In the genomic region with DNA sequence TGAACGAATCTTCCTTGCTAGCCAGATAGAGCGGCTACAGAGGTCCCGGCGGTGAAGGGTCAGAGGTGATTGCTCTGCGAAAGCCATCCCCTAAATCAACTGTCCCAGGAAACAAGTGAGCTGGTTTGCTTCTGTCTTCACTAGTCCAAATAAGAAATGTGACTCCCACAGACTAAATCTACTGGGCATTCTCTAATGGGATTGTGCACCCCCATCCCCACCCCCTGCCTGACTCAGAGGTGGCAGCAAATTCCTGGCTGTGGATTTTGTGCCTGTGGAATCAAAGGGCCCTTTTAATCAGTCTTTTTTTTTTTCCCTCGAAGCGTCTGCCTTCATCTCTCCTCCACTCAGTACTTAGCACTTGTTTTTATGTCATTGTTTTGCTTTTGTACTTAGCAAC, we compare ENCODE assay signal across 26 mouse cellular contexts. TPM values are rescaled to one million over a fixed set of nuclear protein-coding genes. Genes with fewer than 3 reads are reported as not detected.
A peak's percentile ranks its signal among the peaks of the same experiment; 100 is the strongest.
DNase-seq lines count a peak whose midpoint lies in the region; ATAC-seq and TF ChIP-seq lines count a peak whose summit lies in the region.
"Had no signal": no experiment of that assay in that cellular context is flagged by ENCODE, and none has a peak within 500 bp of the region (broad histone marks: within the 10 kb centered on the region; RNA-seq: fewer than 3 reads in every experiment).

TSS of gene Cntf (minus strand) at position 325 of the 400 bp plus-strand sequence.

- no peaks in the 10 kb centered on the region for H3K27me3 ChIP-seq in kidney, postnatal 0 days (ENCODE audit: insufficient read depth, low read length)
- H3K27me3 ChIP-seq in forebrain, embryonic 13.5 days: no peaks in the 10 kb centered on the region
- H3K27me3 ChIP-seq in forebrain, embryonic 16.5 days (replicated peaks; ENCODE audit: control insufficient read depth, insufficient read depth, low read length): no peaks in the 10 kb centered on the region
- H3K27me3 ChIP-seq: embryonic facial prominence, embryonic 12.5 days; heart, embryonic 13.5 days; limb, embryonic 13.5 days; liver, embryonic 12.5 days; midbrain, embryonic 13.5 days; neural tube, embryonic 12.5 days had no signal

- peak; percentile 41 for DNase-seq in kidney, postnatal 0 days (ENCODE audit: low spot score)
- no peak for DNase-seq in kidney, adult 11 months
- peak; percentile 29 for DNase-seq in 3T3-L1 (ENCODE audit: low read depth, low spot score)
- no peak for DNase-seq in ES-E14 (ENCODE audit: low read depth, low spot score)
- peak; percentile 8 for DNase-seq in embryo, embryonic 11 days
- DNase-seq: adrenal gland, postnatal 36 days; cerebellum, adult 9-10 months; gastrocnemius, postnatal 10 days; heart, adult 18-20 months; heart, postnatal 14 days; layer of hippocampus, adult 9-11 months; lung, adult 18-20 months; thymus, adult 2 months had no signal

- in situ Hi-C loops in ES-E14 (cut with MboI; ENCODE audit: low sequenced_read_pairs in 2 of 2, unreplicated experiment in 2 of 2): no loop called here

- no peaks in the 10 kb centered on the region for H3K4me1 ChIP-seq in kidney, postnatal 0 days (replicated peaks; ENCODE audit: insufficient read depth, low read length)
- H3K4me1 ChIP-seq in ES-E14 (ENCODE audit: control insufficient read depth in 2 of 2, insufficient read depth in 2 of 2, low read length in 2 of 2, poor library complexity in 1 of 2): no peaks in the 10 kb centered on the region
- peaks cover 9% of the 10 kb centered on the region; the same call in 1 of the 2 replicates for H3K4me1 ChIP-seq in forebrain, embryonic 13.5 days
- H3K4me1 ChIP-seq in forebrain, embryonic 16.5 days (replicated peaks; ENCODE audit: control insufficient read depth, insufficient read depth, low read length): no peaks in the 10 kb centered on the region
- H3K4me1 ChIP-seq: embryonic facial prominence, embryonic 12.5 days; heart, embryonic 13.5 days; limb, embryonic 13.5 days; liver, embryonic 12.5 days; neural tube, embryonic 12.5 days had no signal

- H3K9me3 ChIP-seq in kidney, postnatal 0 days (replicated peaks; ENCODE audit: low read length): no peaks in the 10 kb centered on the region
- H3K9me3 ChIP-seq in ES-E14 (ENCODE audit: control insufficient read depth, insufficient read depth, low read depth, low read length): no peaks in the 10 kb centered on the region
- H3K9me3 ChIP-seq in forebrain, embryonic 13.5 days (replicated peaks): no peaks in the 10 kb centered on the region
- no peaks in the 10 kb centered on the region for H3K9me3 ChIP-seq in forebrain, embryonic 16.5 days (ENCODE audit: control insufficient read depth, low read length)
- H3K9me3 ChIP-seq: embryonic facial prominence, embryonic 12.5 days; heart, embryonic 13.5 days; limb, embryonic 13.5 days; liver, embryonic 12.5 days; midbrain, embryonic 13.5 days; neural tube, embryonic 12.5 days had no signal

- H3K4me2 ChIP-seq in kidney, postnatal 0 days (ENCODE audit: low read length): no peak within 1 kb of the TSS
- H3K4me2 ChIP-seq in forebrain, embryonic 13.5 days: no peak within 1 kb of the TSS
- H3K4me2 ChIP-seq in forebrain, embryonic 16.5 days (ENCODE audit: low read length): no peak within 1 kb of the TSS
- H3K4me2 ChIP-seq: embryonic facial prominence, embryonic 12.5 days; heart, embryonic 13.5 days; limb, embryonic 13.5 days; liver, embryonic 12.5 days; midbrain, embryonic 13.5 days; neural tube, embryonic 12.5 days had no signal

- H3K27ac ChIP-seq in kidney, postnatal 0 days: no peak within 1 kb of the TSS
- H3K27ac ChIP-seq in ES-E14 (ENCODE audit: insufficient read depth, low read depth, low read length, poor library complexity, severe bottlenecking): no peak within 1 kb of the TSS
- no peak within 1 kb of the TSS for H3K27ac ChIP-seq in forebrain, embryonic 13.5 days
- no peak within 1 kb of the TSS for H3K27ac ChIP-seq in forebrain, embryonic 16.5 days (ENCODE audit: low read length)
- H3K27ac ChIP-seq: embryonic facial prominence, embryonic 12.5 days; heart, embryonic 13.5 days; hindbrain, postnatal 0 days; limb, embryonic 13.5 days; liver, embryonic 12.5 days; midbrain, embryonic 13.5 days; neural tube, embryonic 12.5 days had no signal

- H3K36me3 ChIP-seq in kidney, postnatal 0 days (ENCODE audit: insufficient read depth, low read length): peaks cover 33% of the 10 kb centered on the region; the same call in 1 of the 2 replicates
- peaks cover 18% of the 10 kb centered on the region for H3K36me3 ChIP-seq in ES-E14 (ENCODE audit: control insufficient read depth, insufficient read depth, low read length, poor library complexity, severe bottlenecking)
- H3K36me3 ChIP-seq in forebrain, embryonic 13.5 days (ENCODE audit: poor library complexity, severe bottlenecking): peaks cover 71% of the 10 kb centered on the region
- peaks cover 21% of the 10 kb centered on the region for H3K36me3 ChIP-seq in forebrain, embryonic 16.5 days (ENCODE audit: control insufficient read depth, insufficient read depth)

- no peak within 1 kb of the TSS for H3K4me3 ChIP-seq in kidney, postnatal 0 days (replicated peaks; ENCODE audit: low read depth, low read length)
- H3K4me3 ChIP-seq in ES-E14 (ENCODE audit: insufficient read depth in 1 of 2, low read depth in 1 of 2, low read length in 2 of 2, poor library complexity in 1 of 2, severe bottlenecking in 1 of 2): no peak within 1 kb of the TSS
- no peak within 1 kb of the TSS for H3K4me3 ChIP-seq in forebrain, embryonic 13.5 days
- H3K4me3 ChIP-seq in forebrain, embryonic 16.5 days (replicated peaks; ENCODE audit: low read length): no peak within 1 kb of the TSS
- H3K4me3 ChIP-seq: embryonic facial prominence, embryonic 12.5 days; erythroblast, embryonic 14.5 days; heart, embryonic 13.5 days; limb, embryonic 13.5 days; liver, embryonic 12.5 days; midbrain, embryonic 13.5 days; neural tube, embryonic 12.5 days had no signal

- TF ChIP-seq CTCF in kidney, postnatal 0 days (IDR thresholded peaks at IDR 0.05; ENCODE audit: low read depth): no peak

- no peak; the same call in 1 of the 2 replicates for ATAC-seq in kidney, postnatal 0 days (replicated peaks; ENCODE audit: low FRiP score, low read depth)
- ATAC-seq in forebrain, embryonic 13.5 days: no peak
- no peak for ATAC-seq in forebrain, embryonic 16.5 days
- ATAC-seq: forebrain, embryonic 14.5 days; hindbrain, postnatal 0 days; intestine, postnatal 0 days; liver, embryonic 12.5 days; midbrain, embryonic 13.5 days had no signal

- WGBS in kidney, postnatal 0 days: 34% methylated on average over 7 of the region's 7 CpGs
- WGBS in forebrain, embryonic 13.5 days: 49% methylated on average over 7 of the region's 7 CpGs
- 54% methylated on average over 7 of the region's 7 CpGs for WGBS in forebrain, embryonic 16.5 days

- H3K9ac ChIP-seq in kidney, postnatal 0 days (ENCODE audit: low read depth, low read length): no peak within 1 kb of the TSS
- no peak within 1 kb of the TSS for H3K9ac ChIP-seq in ES-E14 (ENCODE audit: insufficient read depth, low read depth, low read length, poor library complexity, severe bottlenecking)
- H3K9ac ChIP-seq in forebrain, embryonic 13.5 days: no peak within 1 kb of the TSS
- H3K9ac ChIP-seq in forebrain, embryonic 16.5 days (replicated peaks; ENCODE audit: low read depth, low read length): no peak within 1 kb of the TSS
- H3K9ac ChIP-seq: embryonic facial prominence, embryonic 12.5 days; heart, embryonic 13.5 days; limb, embryonic 13.5 days; liver, embryonic 12.5 days; midbrain, embryonic 13.5 days; neural tube, embryonic 12.5 days had no signal

TF ChIP-seq in ES-E14, 5 proteins besides CTCF, POLR2A, EP300 and RAD21:
- no peak for TF ChIP-seq ZC3H11A (IDR thresholded peaks at IDR 0.05; ENCODE audit: borderline replicate concordance, low read depth, low read length)
- no peak for TF ChIP-seq CHD2 (IDR thresholded peaks at IDR 0.05; ENCODE audit: low read depth, low read length)
- no peak for TF ChIP-seq ZNF384 (IDR thresholded peaks at IDR 0.05; ENCODE audit: low read depth, low read length)

RNA-seq across cellular contexts. Expression of gene Cntf, which starts in this region (rescaled TPM):
- polyA plus RNA-seq in kidney, postnatal 0 days (2015; fragmentation: Nextera tagmentation; extraction: Ambion mirVana): 4.9 TPM in 2 replicates
- total RNA-seq in ES-E14 (2012; rRNA removed): 6.9 and 12.1 TPM in 2 replicates
- polyA plus RNA-seq in forebrain, embryonic 13.5 days (2015; fragmentation: Nextera tagmentation; extraction: Ambion mirVana): 1.9 and 2.3 TPM in 2 replicates
- polyA plus RNA-seq in forebrain, embryonic 16.5 days (2015; fragmentation: Nextera tagmentation; extraction: Ambion mirVana): 1.3 and 1.5 TPM in 2 replicates
- polyA plus RNA-seq: small intestine, adult 2 months had no signal

Comparison
In these comparisons a context has a peak if more than half of its experiments do, and no peak if none do; other contexts are left out.
1. DNase-seq: peak in kidney, postnatal 0 days (single experiment), 3T3-L1 (single experiment) and embryo, embryonic 11 days (single experiment); none in kidney, adult 11 months (single experiment) and ES-E14 (single experiment).